Mouse (Mus musculus): ENCODE results near the gene Gm45785. TPM values are rescaled to one million over a fixed set of nuclear protein-coding genes. Genes with fewer than 3 reads are reported as not detected.

The Gm45785 gene
- total and polyA plus RNA-seq, 3 experiments: not detected

DNA sequence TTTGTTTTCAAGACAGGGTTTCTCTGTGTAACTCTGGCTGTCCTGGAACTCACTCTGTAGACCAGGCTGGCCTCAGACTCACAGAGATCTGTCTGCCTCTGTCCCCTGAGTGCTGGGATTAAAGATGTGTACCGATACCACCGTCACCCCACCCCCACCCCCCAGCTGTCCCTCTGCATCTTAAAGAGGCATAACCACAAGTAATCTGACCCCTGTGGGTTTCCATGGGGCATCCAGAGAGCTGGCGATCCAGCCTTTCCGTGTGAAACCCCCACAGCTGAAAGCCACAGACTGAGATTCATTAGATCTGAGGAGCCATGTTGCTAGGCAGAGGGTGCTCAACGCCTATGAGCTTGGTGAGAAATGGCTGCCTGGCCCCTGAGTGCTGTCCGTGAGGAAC, 3.9 kb upstream of the Gm45785 start:
- Histone ChIP-seq H3K27me3 (ENCODE audit: control insufficient read depth in 1 of 2, insufficient read depth in 2 of 2, low read length in 2 of 2) (no peaks in the 10 kb centered on the region), H3K4me1 (ENCODE audit: control insufficient read depth in 1 of 2, insufficient read depth in 2 of 2, low read length in 2 of 2) (peaks cover 3 to 17% of the 10 kb centered on the region in 2 experiments; a peak in 3 of 4 replicates), H3K9me3 (replicated peaks; ENCODE audit: insufficient read depth, low read length) (no peaks in the 10 kb centered on the region), H3K9ac (ENCODE audit: control insufficient read depth, low read depth, low read length, poor library complexity, severe bottlenecking) (no peak overlapping the region), H3K4me3 (ENCODE audit: control insufficient read depth in 1 of 2, insufficient read depth in 1 of 2, low read depth in 2 of 2, low read length in 2 of 2) (no peak overlapping the region), H3K36me3 (ENCODE audit: control insufficient read depth in 1 of 2, insufficient read depth in 2 of 2, low read length in 2 of 2) (peaks cover 3 to 8% of the 10 kb centered on the region in 2 experiments), H3K27ac (ENCODE audit: control insufficient read depth, low read depth, low read length) (no peak overlapping the region), H3K79me2 (ENCODE audit: control insufficient read depth, insufficient read depth, low read length, poor library complexity) (peaks cover 30% of the 10 kb centered on the region)
- TF ChIP-seq TCF12 (IDR thresholded peaks at IDR 0.05; ENCODE audit: low read depth, low read length): no peak
- no peak for TF ChIP-seq MYB (IDR thresholded peaks at IDR 0.05; ENCODE audit: low read depth, low read length)
- no peak for TF ChIP-seq CHD1 (IDR thresholded peaks at IDR 0.05; ENCODE audit: low read depth, low read length)
- TF ChIP-seq SIN3A (IDR thresholded peaks at IDR 0.05; ENCODE audit: low read length): no peak
- no peak for TF ChIP-seq TAL1 (IDR thresholded peaks at IDR 0.05; ENCODE audit: low read length)
- TF ChIP-seq USF1 (IDR thresholded peaks at IDR 0.05; ENCODE audit: low read depth, low read length): no peak
- TF ChIP-seq HCFC1 (IDR thresholded peaks at IDR 0.05; ENCODE audit: low read depth, low read length): no peak
- TF ChIP-seq NELFE (IDR thresholded peaks at IDR 0.05; ENCODE audit: low read depth, low read length): no peak
- TF ChIP-seq GATA1 (IDR thresholded peaks at IDR 0.05; ENCODE audit: low read depth, low read length): no peak
- TF ChIP-seq EP300 (IDR thresholded peaks at IDR 0.05; ENCODE audit: low read depth in 1 of 2, low read length in 2 of 2): no peak
- TF ChIP-seq BHLHE40 (IDR thresholded peaks at IDR 0.05; ENCODE audit: borderline replicate concordance, low read depth, low read length): no peak
- no peak for TF ChIP-seq E2F4 (IDR thresholded peaks at IDR 0.05; ENCODE audit: borderline replicate concordance, low read depth, low read length)
- no peak for DNase-seq (ENCODE audit: low read depth, low spot score)

DNA sequence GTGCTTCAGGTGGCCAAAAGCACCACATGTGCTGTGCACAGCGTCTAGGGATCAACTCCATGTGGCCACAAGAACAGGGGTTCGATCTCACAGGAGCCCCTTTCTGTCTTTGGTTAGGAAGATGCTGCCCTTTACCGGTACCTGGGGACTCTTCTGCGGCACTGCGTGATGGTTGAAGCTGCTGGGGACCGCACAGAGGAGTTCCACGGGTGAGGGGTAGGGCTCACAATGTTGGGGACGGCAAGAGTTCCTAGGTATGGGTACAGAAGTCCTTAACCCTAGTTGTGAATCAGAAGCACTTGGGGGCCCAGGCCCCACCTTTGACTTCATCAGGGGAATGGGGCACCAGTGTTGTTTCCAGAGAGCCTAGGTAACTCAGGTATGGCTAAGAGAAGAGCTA, 2.6 kb upstream of the Gm45785 start:
- peaks cover 37% of the 10 kb centered on the region for H3K79me2 ChIP-seq (ENCODE audit: control insufficient read depth, insufficient read depth, low read length, poor library complexity)
- no peak for TF ChIP-seq SIN3A (IDR thresholded peaks at IDR 0.05; ENCODE audit: low read length)
- no peaks in the 10 kb centered on the region for H3K27me3 ChIP-seq (ENCODE audit: control insufficient read depth in 1 of 2, insufficient read depth in 2 of 2, low read length in 2 of 2)
- peak overlapping the region in 1 of 2 experiments; percentile 84; a peak in 1 of 4 replicates for H3K4me3 ChIP-seq (ENCODE audit: control insufficient read depth in 1 of 2, insufficient read depth in 1 of 2, low read depth in 2 of 2, low read length in 2 of 2)
- 0 out of 2 replicates have a peak overlapping the region, but pooled peaks have one; percentile 80 for H3K9ac ChIP-seq (ENCODE audit: control insufficient read depth, low read depth, low read length, poor library complexity, severe bottlenecking)
- H3K9me3 ChIP-seq (replicated peaks; ENCODE audit: insufficient read depth, low read length): no peaks in the 10 kb centered on the region
- H3K27ac ChIP-seq (ENCODE audit: control insufficient read depth, low read depth, low read length): no peak overlapping the region
- H3K36me3 ChIP-seq (ENCODE audit: control insufficient read depth in 1 of 2, insufficient read depth in 2 of 2, low read length in 2 of 2): peaks cover 3 to 8% of the 10 kb centered on the region in 2 experiments
- H3K4me1 ChIP-seq (ENCODE audit: control insufficient read depth in 1 of 2, insufficient read depth in 2 of 2, low read length in 2 of 2): peaks cover 3 to 19% of the 10 kb centered on the region in 2 experiments; a peak in 3 of 4 replicates
- DNase-seq (ENCODE audit: low read depth, low spot score): no peak

DNA sequence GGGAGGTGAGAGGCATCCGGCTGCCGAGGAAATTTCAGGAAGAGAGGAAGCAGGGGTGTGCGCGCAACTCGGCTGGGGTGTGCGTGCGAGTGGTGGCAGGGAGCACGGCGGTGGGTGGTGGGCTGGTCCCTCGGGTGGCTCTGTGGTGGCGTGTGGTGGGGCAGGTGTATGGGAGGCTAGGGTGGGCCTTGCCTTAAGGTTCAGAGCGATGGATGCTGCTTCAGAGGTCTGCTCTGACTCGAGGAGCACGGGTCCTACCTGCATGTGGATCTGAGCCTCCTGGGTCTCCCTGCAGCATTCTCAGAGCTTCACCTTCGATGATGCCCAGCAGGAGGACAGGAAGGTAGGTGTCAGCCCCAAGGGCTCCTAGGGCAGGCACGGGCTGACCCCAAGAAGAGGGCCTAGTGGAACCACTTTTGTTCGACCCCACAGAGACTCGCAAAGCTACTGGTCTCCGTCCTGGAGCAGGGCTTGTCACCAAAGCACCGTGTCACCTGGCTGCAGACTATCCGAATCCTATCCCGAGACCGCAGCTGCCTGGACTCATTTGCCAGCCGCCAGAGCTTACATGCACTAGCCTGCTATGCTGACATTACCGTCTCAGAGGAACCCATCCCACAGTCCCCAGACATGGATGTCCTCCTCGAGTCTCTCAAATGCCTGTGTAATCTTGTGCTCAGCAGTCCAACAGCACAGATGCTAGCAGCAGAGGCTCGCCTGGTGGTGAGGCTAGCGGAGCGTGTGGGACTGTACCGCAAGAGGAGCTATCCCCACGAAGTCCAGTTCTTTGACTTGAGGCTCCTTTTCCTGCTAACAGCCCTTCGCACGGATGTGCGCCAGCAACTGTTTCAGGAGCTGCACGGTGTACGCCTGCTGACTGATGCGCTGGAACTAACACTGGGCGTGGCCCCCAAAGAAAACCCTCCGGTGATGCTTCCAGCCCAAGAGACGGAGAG, 1.7 kb upstream of the Gm45785 start, which contains the start of gene Bet1l:
Gene Bet1l, minus strand, starts transcription at position 28 of the 956 bp plus-strand sequence.
- Histone ChIP-seq H3K9me3 (replicated peaks; ENCODE audit: insufficient read depth, low read length) (no peaks in the 10 kb centered on the region), H3K27me3 (ENCODE audit: control insufficient read depth in 1 of 2, insufficient read depth in 2 of 2, low read length in 2 of 2) (no peaks in the 10 kb centered on the region), H3K36me3 (ENCODE audit: control insufficient read depth in 1 of 2, insufficient read depth in 2 of 2, low read length in 2 of 2) (peaks cover 2 to 8% of the 10 kb centered on the region in 2 experiments), H3K79me2 (ENCODE audit: control insufficient read depth, insufficient read depth, low read length, poor library complexity) (peaks cover 37% of the 10 kb centered on the region), H3K4me1 (ENCODE audit: control insufficient read depth in 1 of 2, insufficient read depth in 2 of 2, low read length in 2 of 2) (peaks cover 3 to 19% of the 10 kb centered on the region in 2 experiments; a peak in 3 of 4 replicates), H3K9ac (ENCODE audit: control insufficient read depth, low read depth, low read length, poor library complexity, severe bottlenecking) (peak within 1 kb of the TSS; percentile 80), H3K27ac (ENCODE audit: control insufficient read depth, low read depth, low read length) (peak within 1 kb of the TSS; percentile 89), H3K4me3 (ENCODE audit: control insufficient read depth in 1 of 2, insufficient read depth in 1 of 2, low read depth in 2 of 2, low read length in 2 of 2) (peak within 1 kb of the TSS; percentile 84 to 91)
- 0 out of 2 replicates have a peak, but pooled peaks have one; percentile 0 for TF ChIP-seq TBP (IDR thresholded peaks at IDR 0.05; ENCODE audit: low read depth, low read length)
- TF ChIP-seq POLR2A (IDR thresholded peaks at IDR 0.05; ENCODE audit: control insufficient read depth in 1 of 2, insufficient read depth in 1 of 2, low read depth in 1 of 2, low read length in 2 of 2, poor library complexity in 1 of 2): no peak; a peak in 1 of 4 replicates
- no peak for TF ChIP-seq ZKSCAN1 (IDR thresholded peaks at IDR 0.05; ENCODE audit: low read depth, low read length)
- no peak for TF ChIP-seq MAZ (IDR thresholded peaks at IDR 0.05; ENCODE audit: low read depth, low read length)
- TF ChIP-seq SIN3A (IDR thresholded peaks at IDR 0.05; ENCODE audit: low read length): peak; percentile 48
- no peak for TF ChIP-seq MYB (IDR thresholded peaks at IDR 0.05; ENCODE audit: low read depth, low read length)
- peak; percentile 47 for DNase-seq (ENCODE audit: low read depth, low spot score)

Data from MEL (cell line).